Mouse (Mus musculus) stomach, postnatal 0 days (tissue): Measurements from ENCODE around the gene Nedd8. TPM values are rescaled to one million over a fixed set of nuclear protein-coding genes. Genes with fewer than 3 reads are reported as not detected.
A peak's percentile ranks its signal among the peaks of the same experiment; 100 is the strongest.

Experiments
- ATAC-seq: fragments of 200-750 bp; cut with Nextera tagmentation; 2 replicates; pipeline ENCODE4 v1.8.0; 2017; ENCODE audit not compliant: low FRiP score, low TSS enrichment
- DNase-seq: peaks from one replicate; pipeline ENCODE4 v3.0.0-alpha.2; 2016; ENCODE audit warnings: low spot score
- H3K27ac ChIP-seq: fragments of 300-500 bp; sonication (generic); replicated peaks from 2 replicates; pipeline ENCODE4 v1.5.1; 2014; ENCODE audit warnings: mild to moderate bottlenecking, control low read depth
- H3K27me3 ChIP-seq: fragments of 300-500 bp; sonication (generic); 2 replicates; pipeline ENCODE4 v1.6.1; 2014; ENCODE audit warnings: low read length; ENCODE audit not compliant: control insufficient read depth, insufficient read depth
- H3K36me3 ChIP-seq: fragments of 300-500 bp; sonication (generic); 2 replicates; pipeline ENCODE4 v1.6.1; 2014; ENCODE audit warnings: low read length, mixed read lengths; ENCODE audit not compliant: control insufficient read depth, insufficient read depth
- H3K4me1 ChIP-seq: fragments of 300-500 bp; sonication (generic); replicated peaks from 2 replicates; pipeline ENCODE4 v1.6.1; 2014; ENCODE audit warnings: antibody characterized with exemption; ENCODE audit not compliant: control insufficient read depth, insufficient read depth
- H3K4me2 ChIP-seq: fragments of 300-500 bp; sonication (generic); replicated peaks from 2 replicates; pipeline ENCODE4 v1.6.1; 2014; ENCODE audit warnings: low read depth, mild to moderate bottlenecking, control low read depth, moderate library complexity
- H3K4me3 ChIP-seq: fragments of 300-500 bp; sonication (generic); 2 replicates; pipeline ENCODE4 v1.5.1; 2014; ENCODE audit warnings: low read depth, low read length, control low read depth
- H3K9ac ChIP-seq: fragments of 300-500 bp; sonication (generic); 2 replicates; pipeline ENCODE4 v1.6.1; 2014; ENCODE audit warnings: mild to moderate bottlenecking, low read length, control low read depth, mixed read lengths
- H3K9me3 ChIP-seq: fragments of 300-500 bp; sonication (generic); 2 replicates; pipeline ENCODE4 v1.6.1; 2016; ENCODE audit warnings: low read length; ENCODE audit not compliant: control insufficient read depth
- CTCF ChIP-seq: IDR thresholded peaks from 2 replicates; pipeline ENCODE4 v1.5.1; 2016; ENCODE audit warnings: antibody characterized with exemption, low read depth, mild to moderate bottlenecking, moderate library complexity
- EP300 ChIP-seq: optimal IDR thresholded peaks from 2 replicates; pipeline ENCODE3; 2016; ENCODE audit warnings: antibody characterized with exemption
- WGBS: fragments of 180-500 bp; shearing (Covaris S2); extraction: QIAGEN DNeasy Blood & Tissue Kit; methylation state at CpG from one replicate; pipeline ENCODE4 v1.1.7; 2014; 5-methylcytosine and 5-hydroxymethylcytosine counted together
- polyA plus RNA-seq: library from polyadenylated mRNA; unstranded; fragments of >200 nt; fragmentation: Nextera tagmentation; extraction: Ambion mirVana; gene quantifications from 2 replicates; pipeline ENCODE4 v1.2.1, GENCODE M21; 2015

The Nedd8 gene
- polyA plus RNA-seq, 1 experiment from 2014 or later = 425 TPM

DNA sequence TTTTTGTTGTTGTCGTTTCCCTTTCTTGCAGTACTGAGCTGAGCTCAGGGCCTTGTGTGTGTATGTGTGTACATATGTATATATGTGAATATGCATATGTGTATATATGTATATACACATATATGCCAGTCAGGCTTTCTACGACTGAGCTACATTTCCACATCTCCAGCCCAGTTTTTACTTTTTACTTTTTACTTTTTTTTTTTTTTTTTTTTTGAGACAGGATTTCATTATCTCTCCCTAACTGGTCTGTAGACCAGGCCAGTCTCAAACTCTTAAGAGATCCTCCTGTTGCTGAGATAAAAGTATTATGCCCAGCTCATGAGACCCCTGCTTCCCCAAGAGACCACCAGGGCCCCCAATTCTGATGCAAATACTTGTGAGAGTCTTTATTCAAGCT lies 55.1 kb downstream of the Nedd8 start:
- H3K4me1 ChIP-seq = no peaks in the 10 kb centered on the region
- no peaks in the 10 kb centered on the region for H3K27me3 ChIP-seq
- no peaks in the 10 kb centered on the region for H3K9me3 ChIP-seq
- H3K27ac ChIP-seq = no peak overlapping the region
- no peak overlapping the region for H3K9ac ChIP-seq
- no peak overlapping the region for H3K4me2 ChIP-seq
- H3K36me3 ChIP-seq = no peaks in the 10 kb centered on the region
- no peak for DNase-seq
- WGBS = 80% methylated on average over 2 of the region's 2 CpGs
- TF ChIP-seq CTCF = no peak
- no peak for TF ChIP-seq EP300
- ATAC-seq = no peak
- H3K4me3 ChIP-seq = no peak overlapping the region

DNA sequence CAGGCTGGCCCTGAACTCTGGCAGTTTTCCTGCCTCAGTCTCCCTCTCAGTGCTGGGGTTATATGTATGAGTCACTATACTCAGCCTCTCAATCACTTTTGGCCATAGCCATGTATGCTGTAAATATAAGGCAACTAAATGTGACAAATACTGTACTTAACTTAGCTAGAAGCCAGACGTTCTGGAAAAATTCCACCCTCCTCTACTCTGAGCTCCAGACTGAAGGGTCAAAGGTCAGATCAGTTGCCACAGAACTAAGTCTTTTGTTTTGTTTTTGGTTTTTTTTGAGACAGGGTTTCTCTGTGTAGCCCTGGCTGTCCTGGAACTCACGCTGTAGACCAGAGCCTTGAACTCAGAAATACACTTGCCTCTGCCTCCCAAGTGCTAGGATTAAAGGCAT lies 56.0 kb downstream of the Nedd8 start:
- Histone ChIP-seq H3K4me1 (no peaks in the 10 kb centered on the region), H3K4me2 (no peak overlapping the region), H3K4me3 (no peak overlapping the region), H3K27ac (no peak overlapping the region), H3K9ac (no peak overlapping the region), H3K27me3 (no peaks in the 10 kb centered on the region), H3K36me3 (no peaks in the 10 kb centered on the region), H3K9me3 (no peaks in the 10 kb centered on the region)
- WGBS = 36% methylated on average over 2 of the region's 2 CpGs
- ATAC-seq (no peak), DNase-seq (no peak)
- TF ChIP-seq EP300 (no peak), CTCF (no peak)

DNA sequence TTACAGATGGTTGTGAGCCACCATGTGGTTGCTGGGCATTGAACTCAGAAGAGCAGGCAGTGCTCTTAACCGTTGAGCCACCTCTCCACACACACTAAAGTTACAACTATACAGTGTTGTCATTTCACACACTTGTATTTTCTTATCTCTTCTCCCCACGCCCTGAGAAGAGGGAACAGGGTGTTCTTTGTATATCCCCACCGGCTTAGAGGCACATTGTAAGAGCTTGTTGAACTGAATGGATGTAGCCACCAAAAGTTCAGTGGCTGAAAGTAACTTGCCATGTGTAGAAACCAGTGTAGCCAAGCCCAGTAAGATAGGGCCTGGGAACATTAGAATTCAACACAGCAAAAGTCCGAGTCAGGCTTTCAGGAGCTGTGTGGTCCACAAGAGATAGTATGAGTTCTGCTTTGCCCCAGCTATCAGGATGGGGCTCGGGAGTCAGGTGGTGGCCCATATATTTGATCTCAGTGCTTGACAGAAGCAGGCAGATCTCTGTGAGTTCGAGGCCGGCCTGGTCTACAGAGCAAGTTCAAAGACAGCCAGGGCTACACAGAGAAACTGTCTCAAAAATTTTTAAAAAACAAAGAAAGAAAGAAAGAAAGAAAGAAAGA lies 57.3 kb downstream of the Nedd8 start:
- no peaks in the 10 kb centered on the region for H3K36me3 ChIP-seq
- ATAC-seq (peak; percentile 36; the same call in 1 of the 2 replicates), DNase-seq (no peak)
- no peak overlapping the region for H3K4me3 ChIP-seq
- H3K9ac ChIP-seq = no peak overlapping the region
- no peaks in the 10 kb centered on the region for H3K4me1 ChIP-seq
- TF ChIP-seq EP300 (no peak), CTCF (no peak)
- 76% methylated on average over 7 of the region's 7 CpGs for WGBS
- H3K27ac ChIP-seq = no peak overlapping the region
- no peak overlapping the region for H3K4me2 ChIP-seq
- no peaks in the 10 kb centered on the region for H3K9me3 ChIP-seq
- no peaks in the 10 kb centered on the region for H3K27me3 ChIP-seq

DNA sequence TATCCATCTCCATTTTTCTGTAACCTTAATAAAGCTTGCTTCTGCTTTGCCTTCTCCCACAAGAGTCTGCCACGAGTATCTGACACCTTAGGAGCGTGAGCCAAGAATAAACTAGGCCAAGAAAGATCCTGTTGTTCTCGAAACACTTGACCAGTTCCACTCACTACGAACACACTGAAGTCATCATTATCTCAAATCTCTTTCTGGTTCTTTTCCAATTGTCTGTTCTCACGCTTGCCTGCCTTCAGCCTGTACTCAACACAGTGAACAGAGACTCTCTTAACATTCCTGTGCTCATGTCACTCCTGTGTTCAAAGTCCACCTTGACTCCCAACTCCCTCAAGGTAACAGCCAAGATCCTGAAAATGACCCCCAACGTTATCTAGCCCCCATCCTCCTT lies 58.6 kb downstream of the Nedd8 start:
- Histone ChIP-seq H3K4me2 (no peak overlapping the region), H3K27me3 (no peaks in the 10 kb centered on the region), H3K4me3 (no peak overlapping the region), H3K9me3 (no peaks in the 10 kb centered on the region), H3K4me1 (no peaks in the 10 kb centered on the region), H3K9ac (no peak overlapping the region), H3K27ac (no peak overlapping the region), H3K36me3 (no peaks in the 10 kb centered on the region; the same call in 1 of the 2 replicates)
- DNase-seq (no peak), ATAC-seq (no peak)
- WGBS = 52% methylated on average over 6 of the region's 6 CpGs
- TF ChIP-seq EP300 = no peak
- no peak for TF ChIP-seq CTCF

Other genes starting within 250 kb of the Nedd8 start
- gene Dhrs4, start 193.4 kb downstream of the Nedd8 start, polyA plus RNA-seq = 53.7 and 54.5 TPM in 2 replicates
- gene Carmil3, start 181.5 kb downstream of the Nedd8 start, polyA plus RNA-seq = 0.46 and 0.81 TPM in 2 replicates
- 0.08 and 0.17 TPM in 2 replicates for gene Cpne6, start 161.7 kb downstream of the Nedd8 start, polyA plus RNA-seq
- gene Nrl, start 147.1 kb downstream of the Nedd8 start, polyA plus RNA-seq = 0.11 TPM in 1 of 2 replicates, not detected in the other
- gene Pck2, start 131.9 kb downstream of the Nedd8 start, polyA plus RNA-seq = 15.7 and 16.1 TPM in 2 replicates
- 45.9 and 51.0 TPM in 2 replicates for gene Dcaf11, start 112.1 kb downstream of the Nedd8 start, polyA plus RNA-seq
- gene A730061H03Rik, start 111.7 kb downstream of the Nedd8 start, polyA plus RNA-seq = 0.57 and 0.93 TPM in 2 replicates
- gene Fitm1, start 96.5 kb downstream of the Nedd8 start, polyA plus RNA-seq = 0.30 and 0.35 TPM in 2 replicates
- 130 and 136 TPM in 2 replicates for gene Psme1, start 94.0 kb downstream of the Nedd8 start, polyA plus RNA-seq
- 13.1 and 14.5 TPM in 2 replicates for gene Emc9, start 86.8 kb downstream of the Nedd8 start, polyA plus RNA-seq
- 268 and 316 TPM in 2 replicates for gene Psme2, start 81.0 kb downstream of the Nedd8 start, polyA plus RNA-seq
- gene Rnf31, start 80.4 kb downstream of the Nedd8 start, polyA plus RNA-seq = 9.5 and 11.3 TPM in 2 replicates
- gene Irf9, start 68.6 kb downstream of the Nedd8 start, polyA plus RNA-seq = 14.1 and 14.7 TPM in 2 replicates
- gene Rec8, start 54.1 kb downstream of the Nedd8 start, polyA plus RNA-seq = 4.5 TPM in 2 replicates
- gene Ipo4, start 36.2 kb downstream of the Nedd8 start, polyA plus RNA-seq = 28.8 and 38.3 TPM in 2 replicates
- 1.2 and 1.3 TPM in 2 replicates for gene Gm49378, start 34.2 kb downstream of the Nedd8 start, polyA plus RNA-seq
- gene Tm9sf1, start 28.3 kb downstream of the Nedd8 start, polyA plus RNA-seq = 71.7 and 75.6 TPM in 2 replicates
- 0.46 and 0.57 TPM in 2 replicates for gene Tssk4, start 21.9 kb downstream of the Nedd8 start, polyA plus RNA-seq
- gene Mdp1, start 11.6 kb downstream of the Nedd8 start, polyA plus RNA-seq = 46.5 and 50.6 TPM in 2 replicates
- gene Gmpr2, start 183 bp downstream of the Nedd8 start, polyA plus RNA-seq = 24.8 and 26.8 TPM in 2 replicates
- 17.5 and 17.8 TPM in 2 replicates for gene Tinf2, start 9.7 kb upstream of the Nedd8 start, polyA plus RNA-seq
- 79.0 and 80.6 TPM in 2 replicates for gene Tgm1, start 41.8 kb upstream of the Nedd8 start, polyA plus RNA-seq
- 25.7 and 27.3 TPM in 2 replicates for gene Rabggta, start 50.1 kb upstream of the Nedd8 start, polyA plus RNA-seq
- 92.3 and 99.5 TPM in 2 replicates for gene Dhrs1, start 73.6 kb upstream of the Nedd8 start, polyA plus RNA-seq
- gene Nop9, start 73.6 kb upstream of the Nedd8 start, polyA plus RNA-seq = 16.8 and 19.8 TPM in 2 replicates
- gene Cideb, start 86.3 kb upstream of the Nedd8 start, polyA plus RNA-seq = 12.3 and 13.6 TPM in 2 replicates
- 3.2 and 3.8 TPM in 2 replicates for gene Ltb4r2, start 89.3 kb upstream of the Nedd8 start, polyA plus RNA-seq
- gene Ltb4r1, start 93.8 kb upstream of the Nedd8 start, polyA plus RNA-seq = 1.8 TPM in 2 replicates
- 2.3 and 2.5 TPM in 2 replicates for gene Adcy4, start 112.0 kb upstream of the Nedd8 start, polyA plus RNA-seq
- 8.7 and 13.2 TPM in 2 replicates for gene Ripk3, start 116.7 kb upstream of the Nedd8 start, polyA plus RNA-seq
- 11.2 and 12.5 TPM in 2 replicates for gene Nfatc4, start 151.0 kb upstream of the Nedd8 start, polyA plus RNA-seq
- 2.8 and 3.2 TPM in 2 replicates for gene Nynrin, start 181.9 kb upstream of the Nedd8 start, polyA plus RNA-seq
- 0.56 and 0.65 TPM in 2 replicates for gene Cbln3, start 212.3 kb upstream of the Nedd8 start, polyA plus RNA-seq
- 6.4 and 7.5 TPM in 2 replicates for gene Khnyn, start 212.8 kb upstream of the Nedd8 start, polyA plus RNA-seq
- gene Sdr39u1, start 228.2 kb upstream of the Nedd8 start, polyA plus RNA-seq = 48.4 and 52.0 TPM in 2 replicates